Mouse (Mus musculus) midbrain, embryonic 12.5 days (tissue): ENCODE results near the gene Ssu2. TPM values are rescaled to one million over a fixed set of nuclear protein-coding genes. Genes with fewer than 3 reads are reported as not detected.

Source experiments
- polyA plus RNA-seq: library from polyadenylated mRNA; unstranded; fragments of >200 nt; fragmentation: Nextera tagmentation; extraction: Ambion mirVana; gene quantifications from 2 replicates; pipeline ENCODE4 v1.2.1, GENCODE M21; 2016

Ssu2 gene
- polyA plus RNA-seq, 1 experiment from 2014 or later, result 0.18 TPM

Other genes with a start within 250 kb of the Ssu2 start
- gene Lmcd1, start 114.3 kb downstream of the Ssu2 start, polyA plus RNA-seq, result 6.2 and 9.7 TPM in 2 replicates
- not detected in 2 replicates for gene Cav3, start 71.5 kb upstream of the Ssu2 start, polyA plus RNA-seq
- 0.08 and 0.26 TPM in 2 replicates for gene Oxtr, start 101.9 kb upstream of the Ssu2 start, polyA plus RNA-seq